Mouse (Mus musculus) forebrain, embryonic 15.5 days (tissue): ENCODE measurements around the gene H2-Eb2. TPM values are rescaled to one million over a fixed set of nuclear protein-coding genes. Genes with fewer than 3 reads are reported as not detected.

Experiments
- ATAC-seq: fragments of 200-750 bp; cut with Nextera tagmentation; replicated peaks from 2 replicates; pipeline ENCODE4 v1.8.0; 2017; ENCODE audit warnings: mild to moderate bottlenecking, moderate TSS enrichment, moderate library complexity
- H3K27ac ChIP-seq: fragments of 300-500 bp; sonication (generic); replicated peaks from 2 replicates; pipeline ENCODE4 v1.5.1; 2015; ENCODE audit warnings: mild to moderate bottlenecking, inconsistent platforms
- H3K27me3 ChIP-seq: fragments of 300-500 bp; sonication (generic); 2 replicates; pipeline ENCODE4 v1.6.1; 2015; ENCODE audit warnings: inconsistent platforms
- H3K36me3 ChIP-seq: fragments of 300-500 bp; sonication (generic); 2 replicates; pipeline ENCODE4 v1.6.1; 2015; ENCODE audit warnings: mild to moderate bottlenecking, inconsistent platforms
- H3K4me1 ChIP-seq: fragments of 300-500 bp; sonication (generic); 2 replicates; pipeline ENCODE4 v1.6.1; 2015; ENCODE audit warnings: inconsistent platforms
- H3K4me2 ChIP-seq: fragments of 300-500 bp; sonication (generic); replicated peaks from 2 replicates; pipeline ENCODE4 v1.6.1; 2015; ENCODE audit warnings: mild to moderate bottlenecking, inconsistent platforms
- H3K4me3 ChIP-seq: fragments of 300-500 bp; sonication (generic); 2 replicates; pipeline ENCODE4 v1.5.1; 2015; ENCODE audit warnings: mild to moderate bottlenecking, inconsistent platforms
- H3K9ac ChIP-seq: fragments of 300-500 bp; sonication (generic); replicated peaks from 2 replicates; pipeline ENCODE4 v1.6.1; 2015; ENCODE audit warnings: mild to moderate bottlenecking, inconsistent platforms
- H3K9me3 ChIP-seq: fragments of 300-500 bp; sonication (generic); 2 replicates; pipeline ENCODE4 v1.6.1; 2016; ENCODE audit warnings: inconsistent platforms
- WGBS: fragments of 180-500 bp; shearing (Covaris S2); methylation state at CpG from one replicate; pipeline ENCODE4 v1.1.7; 2015; ENCODE audit warnings: mixed read lengths; 5-methylcytosine and 5-hydroxymethylcytosine counted together
- polyA plus RNA-seq: library from polyadenylated mRNA; unstranded; fragments of >200 nt; fragmentation: Nextera tagmentation; extraction: Ambion mirVana; gene quantifications from 2 replicates; pipeline ENCODE4 v1.2.1, GENCODE M21; 2015

H2-Eb2 gene
- polyA plus RNA-seq, 1 experiment from 2014 or later, result 0.14 TPM

DNA sequence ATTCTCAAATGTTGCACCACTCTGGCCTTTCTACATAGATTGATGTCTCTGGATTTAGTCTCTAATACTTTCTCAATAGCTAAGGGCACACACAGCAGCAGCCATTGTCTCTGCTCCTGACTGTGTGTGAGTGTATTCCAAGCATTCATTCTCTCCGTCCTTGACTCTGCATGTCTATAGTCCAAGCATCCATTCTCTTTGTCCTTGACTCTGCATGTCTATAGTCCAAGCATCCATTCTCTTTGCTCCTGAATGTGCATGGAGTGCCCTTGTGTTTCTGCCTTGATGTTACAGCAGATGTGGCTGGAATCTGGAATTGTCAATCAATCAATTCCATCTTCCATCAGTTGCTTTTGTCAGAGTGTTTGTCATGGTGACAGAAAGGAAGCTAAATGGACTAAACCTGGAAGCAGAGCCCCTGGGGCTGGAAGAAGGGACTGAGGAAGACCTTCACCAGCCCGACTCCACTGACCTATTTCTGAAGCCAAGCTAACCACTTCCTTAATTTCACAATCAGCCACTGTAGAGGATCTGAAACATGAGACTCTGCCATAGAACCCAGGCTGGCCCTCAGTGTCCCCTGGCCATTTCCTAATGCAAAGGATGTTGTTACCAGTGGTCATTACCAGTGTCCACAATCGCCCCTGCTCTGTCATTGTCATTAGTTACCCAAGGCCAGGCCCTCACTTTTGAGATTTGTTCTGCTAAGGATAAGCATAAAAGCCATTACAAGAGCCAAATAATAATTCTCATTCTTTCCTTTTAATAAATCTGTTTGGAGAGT, 15.3 kb downstream of the H2-Eb2 start:
- Histone ChIP-seq H3K36me3 (no peaks in the 10 kb centered on the region), H3K27me3 (no peaks in the 10 kb centered on the region), H3K4me2 (no peak overlapping the region), H3K4me1 (no peaks in the 10 kb centered on the region), H3K9ac (no peak overlapping the region), H3K9me3 (no peaks in the 10 kb centered on the region), H3K4me3 (no peak overlapping the region), H3K27ac (no peak overlapping the region)
- 54% methylated on average over 3 of the region's 3 CpGs for WGBS
- ATAC-seq, result no peak

GRCm38 (mm10) chr17:34344882-34345281, 19.4 kb downstream of the H2-Eb2 start:
- Histone ChIP-seq H3K9me3 (no peaks in the 10 kb centered on the region), H3K36me3 (no peaks in the 10 kb centered on the region), H3K27ac (no peak overlapping the region), H3K9ac (no peak overlapping the region), H3K4me2 (no peak overlapping the region), H3K4me3 (no peak overlapping the region), H3K27me3 (no peaks in the 10 kb centered on the region), H3K4me1 (no peaks in the 10 kb centered on the region)
- ATAC-seq, result no peak
- 95% methylated on average over 4 of the region's 4 CpGs for WGBS

GRCm38 (mm10) chr17:34345486-34345885, 20.0 kb downstream of the H2-Eb2 start:
- no peak for ATAC-seq
- H3K9ac ChIP-seq, result no peak overlapping the region
- H3K27ac ChIP-seq, result no peak overlapping the region
- H3K4me1 ChIP-seq, result no peaks in the 10 kb centered on the region
- H3K36me3 ChIP-seq, result no peaks in the 10 kb centered on the region
- H3K4me3 ChIP-seq, result no peak overlapping the region
- H3K9me3 ChIP-seq, result no peaks in the 10 kb centered on the region
- WGBS, result 85% methylated on average over 7 of the region's 7 CpGs
- H3K27me3 ChIP-seq, result no peaks in the 10 kb centered on the region
- H3K4me2 ChIP-seq, result no peak overlapping the region

DNA sequence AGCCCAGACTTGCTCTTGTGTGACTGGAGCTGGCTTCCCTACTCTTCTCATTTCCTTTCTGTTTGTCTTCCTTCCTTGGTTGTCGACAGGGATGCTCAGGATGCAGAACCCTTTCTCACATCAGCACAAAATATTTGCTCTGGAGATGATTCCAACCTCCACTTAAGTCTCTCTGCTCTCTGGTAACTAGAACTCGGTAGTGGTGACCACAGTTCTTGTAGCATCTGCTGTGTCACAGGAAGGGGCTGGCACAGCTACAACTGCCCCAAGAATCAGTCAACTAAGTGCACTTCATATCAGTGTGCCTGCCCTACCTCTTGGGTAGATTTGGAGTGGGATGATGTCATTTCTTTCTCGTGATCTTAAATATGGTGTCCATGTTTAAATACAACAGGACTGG, 20.6 kb downstream of the H2-Eb2 start:
- H3K9me3 ChIP-seq, result no peaks in the 10 kb centered on the region
- ATAC-seq, result no peak
- H3K36me3 ChIP-seq, result no peaks in the 10 kb centered on the region
- H3K4me1 ChIP-seq, result no peaks in the 10 kb centered on the region
- 81% methylated on average over 3 of the region's 3 CpGs for WGBS
- H3K9ac ChIP-seq, result no peak overlapping the region
- no peak overlapping the region for H3K4me2 ChIP-seq
- H3K4me3 ChIP-seq, result no peak overlapping the region
- H3K27me3 ChIP-seq, result no peaks in the 10 kb centered on the region
- H3K27ac ChIP-seq, result no peak overlapping the region

DNA sequence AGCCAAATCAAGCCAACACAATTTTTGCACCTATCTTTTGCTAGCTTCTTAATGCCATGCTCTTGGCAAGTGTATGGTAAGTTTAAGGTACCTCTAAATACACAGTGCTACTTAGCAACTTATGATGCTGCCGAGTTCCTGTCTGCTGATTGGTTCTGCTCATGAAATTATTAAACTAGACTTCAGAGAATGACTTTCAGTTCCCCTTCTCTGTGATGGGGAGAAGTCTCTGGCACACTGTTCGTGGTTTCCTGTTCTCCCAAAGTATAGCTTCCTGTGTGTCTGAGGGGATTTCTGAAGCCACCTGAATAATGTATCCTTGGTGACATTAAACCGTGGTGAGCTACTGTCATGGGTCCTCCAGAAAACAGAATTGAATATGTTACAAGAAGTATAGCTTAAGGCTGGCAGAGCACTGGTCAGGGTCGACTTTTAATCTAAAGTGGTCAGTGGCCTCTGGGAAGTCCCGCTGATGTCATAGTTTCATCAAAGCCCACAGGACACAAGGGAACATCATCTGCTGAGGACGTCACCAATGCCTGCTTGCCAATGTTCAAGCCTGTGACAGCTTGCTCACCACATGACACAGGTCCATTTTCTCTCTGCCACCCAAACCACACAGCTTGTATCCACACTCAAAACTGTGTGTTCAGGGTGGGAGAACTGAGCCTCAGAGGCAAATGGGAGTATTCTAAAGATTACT, 22.3 kb downstream of the H2-Eb2 start:
- WGBS, result 76% methylated on average over 6 of the region's 6 CpGs
- no peak overlapping the region for H3K4me3 ChIP-seq
- ATAC-seq, result no peak
- no peaks in the 10 kb centered on the region for H3K27me3 ChIP-seq
- no peak overlapping the region for H3K9ac ChIP-seq
- no peaks in the 10 kb centered on the region for H3K4me1 ChIP-seq
- H3K27ac ChIP-seq, result no peak overlapping the region
- H3K36me3 ChIP-seq, result no peaks in the 10 kb centered on the region
- no peak overlapping the region for H3K4me2 ChIP-seq
- no peaks in the 10 kb centered on the region for H3K9me3 ChIP-seq

DNA sequence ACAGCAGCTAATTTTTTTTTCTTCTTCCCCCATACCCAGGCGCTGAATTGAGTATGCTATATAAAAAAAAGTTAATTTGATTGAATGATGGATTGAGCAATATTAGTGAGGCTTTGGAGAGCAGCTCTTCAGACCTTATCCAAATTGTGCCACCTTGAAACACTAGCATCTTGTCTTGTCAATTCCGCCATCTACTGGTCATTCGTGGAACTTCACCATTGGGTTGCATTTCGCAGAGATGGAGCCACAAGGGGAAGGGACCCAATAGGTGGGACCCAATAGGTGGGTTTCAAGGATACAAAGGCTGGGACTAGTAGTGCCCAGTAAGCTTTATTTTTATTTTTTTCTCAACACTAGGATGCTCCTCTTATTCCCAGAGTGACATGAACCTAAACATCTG, 24.0 kb downstream of the H2-Eb2 start:
- no peaks in the 10 kb centered on the region for H3K4me1 ChIP-seq
- H3K9me3 ChIP-seq, result no peaks in the 10 kb centered on the region
- no peak overlapping the region for H3K4me3 ChIP-seq
- no peak overlapping the region for H3K27ac ChIP-seq
- no peak for ATAC-seq
- no peak overlapping the region for H3K4me2 ChIP-seq
- H3K9ac ChIP-seq, result no peak overlapping the region
- H3K36me3 ChIP-seq, result no peaks in the 10 kb centered on the region
- 5% methylated on average over 4 of the region's 4 CpGs for WGBS
- H3K27me3 ChIP-seq, result no peaks in the 10 kb centered on the region

GRCm38 (mm10) chr17:34354539-34354938, 29.1 kb downstream of the H2-Eb2 start, which contains the start of gene Btnl2:
Gene Btnl2, plus strand, starts transcription at chr17:34354822.
- Histone ChIP-seq H3K27ac (no peak within 1 kb of the TSS), H3K4me3 (no peak within 1 kb of the TSS), H3K9ac (no peak within 1 kb of the TSS), H3K4me1 (no peaks in the 10 kb centered on the region), H3K36me3 (no peaks in the 10 kb centered on the region), H3K4me2 (no peak within 1 kb of the TSS), H3K27me3 (no peaks in the 10 kb centered on the region), H3K9me3 (no peaks in the 10 kb centered on the region)
- 86% methylated on average over 5 of the region's 5 CpGs for WGBS
- ATAC-seq, result no peak

DNA sequence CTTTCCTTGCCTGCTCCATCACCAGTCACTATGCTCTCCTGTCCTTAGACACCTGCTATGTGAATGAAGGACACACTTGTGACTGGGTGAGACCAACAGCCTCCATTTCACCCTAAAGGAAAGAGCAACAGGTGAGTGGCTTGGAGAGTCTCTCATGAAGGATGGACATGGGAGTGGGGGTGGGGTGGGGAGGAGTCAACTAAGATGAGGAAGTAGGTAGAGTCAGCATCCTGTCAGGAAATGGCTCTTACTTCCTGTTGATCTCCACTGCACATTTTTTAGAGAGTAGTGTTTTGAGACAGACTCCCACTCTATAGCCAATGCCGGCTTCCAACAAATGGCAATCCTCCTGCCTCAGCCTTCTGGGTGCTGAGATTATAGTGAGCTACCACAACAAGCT, 29.5 kb downstream of the H2-Eb2 start:
- Histone ChIP-seq H3K27me3 (no peaks in the 10 kb centered on the region), H3K4me3 (no peak overlapping the region), H3K27ac (no peak overlapping the region), H3K36me3 (no peaks in the 10 kb centered on the region), H3K4me2 (no peak overlapping the region), H3K4me1 (no peaks in the 10 kb centered on the region), H3K9ac (no peak overlapping the region), H3K9me3 (no peaks in the 10 kb centered on the region)
- WGBS, result 77% methylated on average over 1 of the region's 1 CpGs
- no peak for ATAC-seq

GRCm38 (mm10) chr17:34362954-34363546, 37.6 kb downstream of the H2-Eb2 start:
- Histone ChIP-seq H3K27ac (no peak overlapping the region), H3K27me3 (no peaks in the 10 kb centered on the region), H3K36me3 (no peaks in the 10 kb centered on the region), H3K4me2 (no peak overlapping the region), H3K4me1 (no peaks in the 10 kb centered on the region), H3K4me3 (no peak overlapping the region), H3K9ac (no peak overlapping the region), H3K9me3 (no peaks in the 10 kb centered on the region)
- 87% methylated on average over 15 of the region's 15 CpGs for WGBS
- no peak for ATAC-seq

DNA sequence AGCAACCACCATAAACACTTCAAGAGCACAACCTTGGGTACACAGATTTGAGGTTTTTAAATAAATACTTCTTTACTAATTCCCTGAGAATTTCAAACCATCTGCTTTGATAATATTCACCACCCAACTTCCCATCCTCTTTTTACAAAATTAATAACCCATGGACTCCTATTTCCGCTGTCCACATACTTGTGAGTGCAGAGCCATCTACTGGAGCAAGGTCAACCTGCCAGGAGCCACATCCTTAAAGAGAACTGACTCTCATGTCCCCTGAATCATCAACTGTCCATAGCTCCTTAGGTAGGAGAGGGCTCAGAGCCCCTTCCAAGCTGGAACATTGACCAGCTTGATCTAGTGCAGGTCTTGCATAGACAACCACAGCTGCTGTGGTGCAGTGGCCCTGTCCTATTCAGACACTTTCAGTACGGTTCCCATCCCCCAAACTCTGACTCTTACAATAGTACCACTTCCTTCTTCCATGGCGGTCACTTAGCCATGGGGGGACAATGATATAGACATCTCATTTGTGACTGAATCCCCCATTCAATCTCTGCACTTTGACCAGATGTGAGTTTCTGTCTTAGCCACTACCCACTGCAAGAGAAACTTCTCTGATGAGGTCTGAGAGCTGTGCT, 38.3 kb downstream of the H2-Eb2 start:
- Histone ChIP-seq H3K4me1 (no peaks in the 10 kb centered on the region), H3K9ac (no peak overlapping the region), H3K36me3 (no peaks in the 10 kb centered on the region), H3K4me3 (no peak overlapping the region), H3K27me3 (no peaks in the 10 kb centered on the region), H3K4me2 (no peak overlapping the region), H3K27ac (no peak overlapping the region), H3K9me3 (no peaks in the 10 kb centered on the region)
- ATAC-seq, result no peak
- WGBS, result 86% methylated on average over 3 of the region's 3 CpGs

- Histone ChIP-seq H3K4me1 (no peaks in the 10 kb centered on the region), H3K9ac (no peak overlapping the region), H3K27ac (no peak overlapping the region), H3K27me3 (no peaks in the 10 kb centered on the region), H3K9me3 (no peaks in the 10 kb centered on the region), H3K4me2 (no peak overlapping the region), H3K36me3 (no peaks in the 10 kb centered on the region), H3K4me3 (no peak overlapping the region)
- no peak for ATAC-seq
- WGBS, result 78% methylated on average over 10 of the region's 10 CpGs
Measured at GRCm38 (mm10) chr17:34365031-34365430, 39.6 kb downstream of the H2-Eb2 start.

- H3K36me3 ChIP-seq, result no peaks in the 10 kb centered on the region
- ATAC-seq, result no peak
- no peak overlapping the region for H3K4me3 ChIP-seq
- no peak overlapping the region for H3K4me2 ChIP-seq
- H3K4me1 ChIP-seq, result no peaks in the 10 kb centered on the region
- H3K9ac ChIP-seq, result no peak overlapping the region
- H3K9me3 ChIP-seq, result no peaks in the 10 kb centered on the region
- H3K27ac ChIP-seq, result no peak overlapping the region
- WGBS, result 86% methylated on average over 4 of the region's 4 CpGs
- H3K27me3 ChIP-seq, result 0 out of 2 replicates have a peak, but pooled peaks cover 3% of the 10 kb centered on the region
Measured at GRCm38 (mm10) chr17:34370563-34370962, 45.1 kb downstream of the H2-Eb2 start.
